Mouse (Mus musculus) adrenal gland, postnatal 36 days (tissue): ENCODE data around the gene P2rx3. TPM values are rescaled to one million over a fixed set of nuclear protein-coding genes. Genes with fewer than 3 reads are reported as not detected.

ENCODE experiments used
- DNase-seq, 2 experiments: peaks; one replicate each; pipeline ENCODE4 v3.0.0; 2021; ENCODE audit warnings: mixed read lengths in 1 of 2
- long read RNA-seq, 2 experiments: library from polyadenylated mRNA; stranded (forward); transcript quantifications; one replicate each; pipeline ENCODE4 v2.0.0; 2021; ENCODE audit warnings: borderline sequencing depth in 2 of 2
- total RNA-seq, 2 experiments: library from RNA; stranded (reverse); gene quantifications; 2 replicates each; pipeline ENCODE4 v1.2.3; 2021

The P2rx3 gene
- 1 to 10 TPM; 1.6 to 2.0 TPM for total RNA-seq
- long read RNA-seq, experiment 1: 0 reads
- long read RNA-seq, experiment 2: 0 reads

- DNase-seq: peak; percentile 92
Observed at GRCm38 (mm10) chr2:85037047-85038026, at the start of gene P2rx3, which contains the start of gene Ssrp1. TSS of gene P2rx3 (minus strand) at chr2:85037462. TSS of gene Ssrp1 (plus strand) at chr2:85037234.

GRCm38 (mm10) chr2:85073751-85074150 lies 36.5 kb upstream of the P2rx3 start:
- no peak for DNase-seq

GRCm38 (mm10) chr2:85071921-85072320 lies 34.7 kb upstream of the P2rx3 start:
- no peak for DNase-seq

GRCm38 (mm10) chr2:85070086-85070485 lies 32.8 kb upstream of the P2rx3 start:
- no peak for DNase-seq

DNA sequence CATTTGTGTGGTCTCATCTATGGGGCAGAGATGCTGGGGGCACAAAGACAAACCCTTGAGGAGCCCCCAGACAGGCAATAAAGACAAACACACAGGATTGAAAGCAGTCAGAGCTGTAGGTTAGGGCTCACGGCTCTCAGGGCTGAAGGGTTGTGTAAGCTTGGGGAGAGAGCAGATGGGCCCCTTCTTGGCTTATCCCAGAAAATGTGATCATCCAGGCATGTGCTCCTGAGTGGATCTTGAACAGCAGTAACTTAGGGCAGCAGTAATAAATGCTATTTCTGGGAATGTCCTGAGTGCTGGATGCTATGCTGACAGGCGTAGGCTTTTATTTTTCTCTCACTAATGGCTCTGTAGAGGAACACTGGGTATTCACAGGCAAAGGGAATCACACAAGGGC lies 31.4 kb upstream of the P2rx3 start:
- DNase-seq: no peak

DNA sequence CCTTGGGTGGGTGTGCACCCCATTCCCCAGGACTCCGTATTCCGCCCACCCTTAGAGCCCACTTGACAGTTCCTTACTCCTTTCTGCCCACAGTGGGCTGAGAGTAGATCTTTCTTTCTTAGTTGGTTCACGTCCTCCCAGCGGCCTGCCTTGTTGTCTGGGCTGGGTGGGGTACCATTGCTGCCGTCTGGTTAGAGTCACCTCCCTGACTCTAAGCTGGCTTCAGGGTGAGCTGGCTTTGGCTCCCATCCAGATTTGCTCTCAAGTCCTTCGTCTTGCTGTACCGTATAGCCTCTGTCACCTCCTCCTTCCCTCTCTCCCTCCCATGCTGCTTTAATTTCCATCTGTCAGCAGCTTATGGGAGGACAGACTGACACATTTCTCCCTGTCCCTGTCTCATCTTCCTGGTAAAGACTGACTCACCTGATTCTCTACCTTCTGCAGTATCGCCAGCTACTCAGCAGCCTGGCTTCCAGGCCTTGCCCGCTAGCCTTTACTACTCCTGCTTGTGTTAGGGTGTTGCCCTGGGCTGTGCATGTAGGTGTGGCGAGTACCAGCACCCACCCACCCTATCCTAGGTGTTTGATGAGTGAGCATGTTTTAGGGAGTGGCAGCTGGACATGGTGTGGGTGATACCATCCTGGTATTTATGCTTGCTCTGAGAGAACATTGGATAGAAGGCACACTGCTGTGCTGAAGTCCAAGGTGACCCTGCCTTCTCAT lies 30.8 kb upstream of the P2rx3 start:
- DNase-seq: peak in 1 of 2 experiments; percentile 47

GRCm38 (mm10) chr2:85066937-85067336 lies 29.7 kb upstream of the P2rx3 start:
- DNase-seq: no peak

DNA sequence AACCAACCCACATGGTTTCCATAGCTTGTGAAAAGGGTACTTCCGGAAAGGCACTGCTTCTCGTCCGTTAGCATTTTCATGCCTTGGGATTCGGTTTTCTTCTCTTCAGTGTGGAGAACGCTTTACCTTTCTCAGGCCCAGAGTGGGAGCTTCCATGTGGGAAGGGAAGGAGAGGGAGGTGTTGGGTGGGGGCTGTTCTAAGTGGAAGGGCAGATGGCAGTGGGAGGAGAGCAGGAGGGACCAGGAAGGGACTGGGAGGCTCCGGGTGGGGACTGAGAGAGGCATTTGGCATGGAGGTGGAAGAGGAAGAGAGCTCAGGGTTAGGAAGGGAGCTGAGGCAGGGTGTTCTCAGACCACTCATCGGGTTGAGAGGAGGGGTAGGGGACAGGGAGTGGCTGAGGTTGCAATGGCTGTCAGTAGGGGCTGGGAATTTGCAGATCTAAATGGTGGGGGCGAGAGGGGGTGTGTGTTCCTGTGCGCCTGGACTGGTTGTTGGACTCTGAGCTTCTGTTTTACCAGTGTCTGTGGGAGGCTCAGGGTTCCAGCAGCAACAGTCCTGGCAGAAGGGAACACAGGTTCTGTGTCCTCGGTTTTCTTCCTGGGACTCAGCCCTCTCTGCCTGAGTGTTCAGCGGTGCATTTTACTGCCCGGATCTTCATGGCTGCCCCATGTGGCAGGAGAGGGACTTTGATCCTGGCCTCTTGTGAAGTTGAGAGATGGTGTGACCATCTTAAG lies 28.0 kb upstream of the P2rx3 start:
- no peak for DNase-seq

DNA sequence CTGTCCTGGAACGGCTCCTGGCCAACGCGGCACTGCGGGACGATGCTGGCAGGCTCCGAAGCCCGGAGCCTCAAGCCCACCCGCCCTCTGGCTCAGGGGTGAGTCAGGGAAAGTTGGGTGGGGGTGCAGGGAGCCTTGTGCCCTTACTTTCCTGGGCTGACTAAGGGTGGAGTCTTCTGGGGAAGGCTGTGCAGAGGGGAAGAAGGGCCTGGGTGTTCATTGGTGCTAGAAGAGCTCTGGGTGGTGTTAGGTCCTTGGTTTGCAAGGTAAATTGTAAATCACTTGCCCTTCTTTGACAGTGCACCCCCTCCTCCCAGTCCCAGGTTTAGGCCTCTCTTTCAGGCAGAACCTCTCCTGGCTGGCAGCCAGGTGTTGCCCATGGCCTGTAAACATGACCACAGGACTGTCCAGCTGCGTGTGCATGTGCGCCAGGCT lies 23.9 kb upstream of the P2rx3 start:
- peak; percentile 72 to 79 for DNase-seq

DNA sequence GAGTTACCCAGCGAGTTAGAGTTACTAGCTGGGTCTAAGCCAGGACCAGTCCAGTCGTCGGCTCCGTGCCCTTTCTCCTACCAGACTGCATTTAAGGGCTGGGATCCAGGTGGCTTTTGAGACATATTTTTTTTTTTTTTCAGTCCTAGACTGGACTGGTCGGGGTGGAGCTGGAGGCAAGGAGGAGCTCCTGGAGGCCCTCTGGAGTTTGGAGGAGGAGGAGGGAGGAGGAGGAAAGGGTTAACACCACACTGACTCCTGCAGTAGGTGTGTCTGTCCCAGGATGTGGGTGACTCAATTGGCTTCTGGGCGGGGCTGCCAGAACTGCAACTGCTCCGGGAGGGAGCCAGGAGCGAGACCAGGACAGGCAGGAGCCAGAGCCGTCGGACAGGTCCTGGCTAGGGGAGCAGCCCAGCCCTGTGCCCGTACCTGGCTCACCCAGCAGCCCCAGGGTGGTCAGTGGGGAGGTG lies 23.4 kb upstream of the P2rx3 start:
- peak; percentile 89 to 91 for DNase-seq

GRCm38 (mm10) chr2:85059677-85060076 lies 22.4 kb upstream of the P2rx3 start:
- no peak for DNase-seq

GRCm38 (mm10) chr2:85056711-85057110 lies 19.4 kb upstream of the P2rx3 start:
- no peak for DNase-seq

DNA sequence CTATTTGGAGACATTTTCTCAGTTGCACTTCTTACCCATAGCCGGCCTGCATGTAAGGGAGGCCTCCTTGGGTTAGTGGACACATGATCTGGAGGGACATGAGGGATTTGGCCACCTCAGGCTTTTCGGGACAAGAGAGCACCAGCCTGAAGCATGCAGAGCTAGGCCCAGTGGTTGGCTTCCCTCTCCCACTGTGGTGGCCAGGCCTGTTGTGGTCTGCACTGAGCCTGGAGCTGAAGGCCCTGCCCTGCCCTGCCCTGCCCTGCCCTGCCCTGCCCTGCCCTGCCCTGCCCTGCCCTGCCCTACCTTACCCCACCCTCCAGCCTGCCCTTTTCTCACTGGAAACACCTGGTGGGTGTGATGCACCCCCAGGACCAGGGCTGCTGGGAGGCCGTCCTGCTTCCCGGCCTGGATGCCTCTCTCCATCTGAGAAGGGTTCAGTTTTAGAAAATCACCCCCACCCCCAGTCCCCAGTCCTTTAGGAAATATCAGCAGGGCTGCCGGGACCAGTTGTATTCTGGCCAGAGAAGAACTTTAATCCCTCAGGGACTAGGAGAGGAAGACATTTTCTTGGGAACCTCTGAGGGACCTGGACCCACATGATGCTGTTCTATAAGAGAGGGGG lies 16.0 kb upstream of the P2rx3 start:
- DNase-seq: no peak

- peak; percentile 45 to 68 for DNase-seq
Observed at GRCm38 (mm10) chr2:85050746-85051145, 13.5 kb upstream of the P2rx3 start.

DNA sequence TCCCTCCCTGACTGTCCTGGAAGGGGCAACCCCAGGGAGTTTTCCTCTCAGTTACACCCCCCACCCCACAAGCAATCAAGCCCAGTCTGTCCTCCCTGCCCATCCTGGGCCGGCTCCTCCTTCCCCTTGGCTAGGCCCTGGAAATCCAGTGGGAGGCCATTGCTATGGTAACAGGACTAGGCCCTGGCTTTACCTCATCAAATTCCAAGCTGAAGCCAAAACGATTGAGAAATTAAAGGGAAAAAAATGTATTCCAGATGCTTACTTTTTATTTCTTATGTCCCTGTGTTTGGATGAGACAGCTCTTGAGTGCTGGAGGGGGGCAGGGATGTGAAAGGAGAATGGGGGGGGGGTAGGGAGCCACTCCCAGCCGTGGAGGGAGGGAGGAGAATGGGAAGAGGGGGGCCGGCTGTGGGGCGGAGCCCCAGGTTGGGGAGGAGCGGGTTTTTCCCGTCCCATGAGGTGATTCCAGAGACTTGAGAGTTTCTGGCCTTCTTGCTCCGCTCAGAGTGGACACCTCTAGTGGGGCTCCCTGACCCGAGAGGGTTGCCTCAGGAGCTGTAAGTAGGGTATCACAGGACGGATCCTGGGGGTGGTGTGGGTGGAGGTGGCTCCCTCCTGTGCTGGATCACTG lies 12.9 kb upstream of the P2rx3 start:
- DNase-seq: peak; percentile 79 to 88

GRCm38 (mm10) chr2:85049277-85049676 lies 12.0 kb upstream of the P2rx3 start:
- DNase-seq: no peak

- DNase-seq: peak; percentile 65 to 79
Observed at GRCm38 (mm10) chr2:85048168-85048751, 11.0 kb upstream of the P2rx3 start.

- DNase-seq: peak; percentile 99
Observed at GRCm38 (mm10) chr2:85047596-85048167, 10.4 kb upstream of the P2rx3 start, which contains the start of gene Tnks1bp1. TSS of gene Tnks1bp1 (plus strand) at chr2:85048022.

- DNase-seq: no peak
Observed at GRCm38 (mm10) chr2:85047081-85047480, 9.8 kb upstream of the P2rx3 start.

DNA sequence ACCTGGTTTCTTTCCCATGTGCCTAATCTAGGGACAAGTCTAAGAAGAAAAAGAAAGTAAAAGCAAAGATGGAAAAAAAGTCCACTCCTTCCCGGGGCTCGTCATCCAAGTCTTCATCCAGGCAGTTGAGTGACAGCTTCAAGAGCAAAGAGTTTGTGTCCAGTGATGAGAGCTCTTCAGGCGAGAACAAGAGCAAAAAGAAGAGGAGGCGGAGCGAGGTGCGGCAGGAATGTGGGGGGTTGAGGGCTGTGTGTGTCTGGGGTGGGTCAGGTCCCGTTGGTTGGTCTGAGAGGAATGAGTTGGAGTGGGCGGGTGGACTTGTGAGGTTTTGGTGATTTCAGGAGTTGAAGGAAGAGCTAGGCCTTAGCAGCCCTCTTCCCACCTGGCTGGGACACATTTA lies 9.0 kb upstream of the P2rx3 start:
- DNase-seq: no peak
